Mouse (Mus musculus) lung, postnatal 10 days (tissue): ENCODE data around the gene Ctnnbip1.

Experiments
- DNase-seq: peaks from one replicate; pipeline ENCODE4 v3.0.0; 2021

Gene Ctnnbip1

GRCm38 (mm10) chr4:149563941-149564361 is 45.9 kb downstream of the Ctnnbip1 start:
- no peak for DNase-seq

DNA sequence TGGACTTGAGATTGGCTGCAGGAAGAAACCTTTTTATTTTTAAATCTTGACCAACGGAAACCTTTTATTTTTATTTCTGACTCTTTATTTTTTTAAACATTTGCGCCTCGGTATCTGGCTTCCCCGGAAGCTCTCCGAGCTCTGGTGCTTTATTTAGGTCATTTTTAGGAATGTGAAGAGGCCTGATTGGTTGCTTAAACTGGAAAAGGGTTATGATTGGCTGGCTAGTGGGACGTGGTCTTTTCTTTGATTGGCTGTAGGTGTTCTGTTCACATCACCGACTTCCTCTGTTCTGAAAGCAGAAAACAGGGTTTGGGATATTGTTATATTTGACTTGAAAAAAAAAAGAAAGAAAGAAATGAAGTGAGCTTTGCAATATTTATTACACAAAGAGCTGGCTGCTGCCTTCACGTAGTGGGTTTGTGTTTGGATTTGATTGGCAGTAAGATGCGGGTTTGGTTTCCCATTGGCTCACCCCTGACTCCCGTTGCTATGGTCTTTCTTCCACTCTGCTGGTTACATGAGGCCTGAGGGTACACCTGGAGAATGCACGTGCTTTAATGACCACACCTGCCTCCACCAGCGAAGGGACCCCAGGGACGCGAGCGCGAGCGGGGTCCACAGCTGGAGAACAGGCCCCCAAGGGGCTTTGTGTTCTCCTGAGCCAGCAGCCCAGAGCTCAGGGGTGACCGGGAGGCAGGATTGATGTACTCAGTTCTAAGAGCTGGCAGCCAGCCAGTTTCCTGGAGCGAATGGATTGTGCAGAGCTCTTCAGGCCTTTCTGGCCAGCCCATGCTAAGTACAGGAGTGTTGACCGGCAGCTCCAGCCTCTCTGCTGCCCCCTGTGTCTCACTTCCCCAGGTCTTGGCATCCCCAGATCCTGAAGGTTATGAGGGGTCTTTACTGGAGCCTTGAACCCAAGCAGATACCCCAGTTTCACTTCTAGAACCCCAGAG is 46.7 kb downstream of the Ctnnbip1 start:
- peak; percentile 91 for DNase-seq

DNA sequence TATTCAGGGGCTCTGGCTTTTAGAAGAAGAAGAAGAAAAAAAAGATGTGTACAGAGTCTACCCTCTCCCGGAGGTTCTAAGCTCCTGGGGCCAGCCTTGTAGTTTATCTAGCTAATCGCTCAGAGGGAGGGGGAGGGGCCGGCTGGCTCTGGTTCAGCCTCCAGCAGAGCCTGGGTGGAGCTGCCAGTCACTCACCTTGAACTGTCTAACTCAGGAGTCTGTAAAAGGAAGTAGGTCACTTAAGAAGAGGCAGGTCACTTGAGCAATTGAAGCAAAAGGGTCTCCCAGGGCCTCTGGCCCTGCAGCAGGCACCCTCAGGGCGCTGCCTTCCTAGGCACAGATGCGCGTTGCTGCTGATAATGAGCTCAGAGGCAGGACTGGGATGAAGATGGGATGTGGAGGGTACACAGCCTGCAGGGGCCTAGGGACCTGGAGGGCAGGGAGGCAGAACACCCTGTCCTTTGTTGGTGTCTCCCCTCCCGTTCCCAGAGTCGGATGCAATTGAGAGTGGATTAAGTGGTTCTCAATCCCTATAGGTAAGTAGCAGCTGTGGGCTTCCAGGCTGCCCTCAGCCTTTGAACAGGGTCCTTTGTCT is 49.5 kb downstream of the Ctnnbip1 start:
- DNase-seq: peak; percentile 59

- DNase-seq: no peak
Observed at GRCm38 (mm10) chr4:149568622-149569021, 50.6 kb downstream of the Ctnnbip1 start.

DNA sequence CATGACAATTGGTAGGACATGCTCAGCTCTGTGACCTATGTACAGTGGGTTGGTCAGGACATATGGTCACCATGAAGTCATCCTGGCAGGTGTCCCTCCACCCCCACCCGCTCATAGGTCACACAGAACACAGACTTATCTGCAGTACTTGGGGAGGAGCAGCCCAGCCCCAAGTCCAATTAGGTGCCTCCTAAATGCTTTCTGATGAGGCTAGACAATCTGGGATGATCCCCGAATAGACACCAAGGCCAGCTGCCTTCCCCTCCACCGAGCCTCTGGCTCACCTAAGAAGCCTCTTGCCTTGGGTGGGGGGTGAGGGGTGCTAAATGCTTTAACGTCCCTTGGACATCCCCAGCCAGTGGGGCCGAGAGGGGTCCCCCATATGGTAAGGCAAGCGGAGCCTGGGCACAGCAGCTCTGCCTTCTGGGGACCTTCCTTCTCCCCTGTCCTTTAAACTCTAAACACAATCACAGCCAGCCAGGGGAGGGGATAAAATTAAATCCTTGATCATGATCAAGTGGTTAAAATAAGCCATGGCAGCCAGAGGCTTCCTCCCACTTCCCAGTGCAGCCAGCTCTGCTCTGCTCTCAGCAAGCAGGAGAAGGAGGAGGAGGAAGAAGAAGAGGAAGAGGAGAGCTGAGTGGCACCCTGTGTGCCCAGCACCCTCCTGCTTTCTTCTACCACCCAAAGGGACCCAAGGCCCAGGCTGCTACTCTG is 51.9 kb downstream of the Ctnnbip1 start:
- no peak for DNase-seq

GRCm38 (mm10) chr4:149570498-149570863 is 52.4 kb downstream of the Ctnnbip1 start:
- DNase-seq: no peak

DNA sequence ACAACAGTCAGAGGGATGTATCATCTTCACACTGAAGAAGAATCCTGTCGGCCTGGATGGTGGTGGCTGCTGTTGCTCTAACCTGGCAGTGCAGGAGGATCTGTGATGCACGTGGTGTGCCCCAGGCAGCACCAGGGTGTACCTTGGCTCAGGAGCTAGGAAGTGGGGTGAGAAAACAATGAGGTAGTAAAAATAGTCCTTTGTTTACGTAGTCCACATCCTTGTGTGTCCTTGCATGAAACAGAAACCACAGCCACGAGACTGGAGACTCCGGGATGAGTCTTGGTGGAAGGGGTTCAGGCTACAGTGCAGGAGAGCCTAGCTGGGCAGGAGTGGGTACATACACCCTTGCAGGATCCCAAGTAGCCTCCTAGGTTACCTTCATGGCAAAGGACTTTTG is 53.2 kb downstream of the Ctnnbip1 start:
- DNase-seq: peak; percentile 55

- peak; percentile 84 for DNase-seq
Observed at GRCm38 (mm10) chr4:149571651-149572149, 53.7 kb downstream of the Ctnnbip1 start.

DNA sequence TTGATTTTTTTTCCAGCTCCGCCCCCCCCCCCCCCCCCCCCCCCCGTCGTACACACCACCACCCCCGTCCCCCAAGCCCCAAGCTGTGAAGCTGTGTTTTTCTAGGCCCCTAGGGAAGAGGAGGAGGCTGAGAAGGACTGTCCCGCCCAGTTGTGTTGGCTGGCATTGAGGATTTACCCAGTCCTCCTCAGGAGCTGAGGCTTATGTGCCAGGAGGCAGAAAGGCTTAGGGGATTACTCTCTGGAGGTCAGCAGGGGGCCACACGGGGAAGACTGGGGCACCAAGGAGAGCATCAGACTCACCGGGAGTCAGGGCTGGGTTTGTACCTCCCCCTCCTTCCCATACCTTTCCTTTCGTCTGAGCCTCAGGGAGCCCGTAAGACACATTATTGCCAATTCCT is 54.4 kb downstream of the Ctnnbip1 start:
- no peak for DNase-seq

DNA sequence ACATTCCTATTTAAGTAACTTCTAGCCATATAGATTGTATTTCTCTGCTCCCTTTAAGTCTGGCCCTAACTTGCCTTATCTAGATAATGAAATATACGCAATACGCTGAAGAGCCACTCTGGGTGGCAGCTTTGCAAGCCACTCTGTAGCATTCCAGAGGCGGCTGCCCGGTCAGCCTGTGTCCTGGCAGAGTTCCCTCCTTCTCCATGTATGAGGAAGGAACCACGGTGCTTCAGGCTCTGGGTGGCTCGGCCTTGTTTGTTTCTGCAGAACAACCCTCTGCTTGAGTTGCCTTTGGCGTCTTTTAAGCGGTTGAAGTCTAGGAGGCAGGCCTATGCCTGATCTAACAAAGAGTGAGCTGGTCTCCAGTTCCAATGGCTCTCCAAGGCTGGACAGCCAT is 54.8 kb downstream of the Ctnnbip1 start:
- DNase-seq: peak; percentile 82

- DNase-seq: peak; percentile 24
Observed at GRCm38 (mm10) chr4:149574391-149574821, 56.4 kb downstream of the Ctnnbip1 start.

DNA sequence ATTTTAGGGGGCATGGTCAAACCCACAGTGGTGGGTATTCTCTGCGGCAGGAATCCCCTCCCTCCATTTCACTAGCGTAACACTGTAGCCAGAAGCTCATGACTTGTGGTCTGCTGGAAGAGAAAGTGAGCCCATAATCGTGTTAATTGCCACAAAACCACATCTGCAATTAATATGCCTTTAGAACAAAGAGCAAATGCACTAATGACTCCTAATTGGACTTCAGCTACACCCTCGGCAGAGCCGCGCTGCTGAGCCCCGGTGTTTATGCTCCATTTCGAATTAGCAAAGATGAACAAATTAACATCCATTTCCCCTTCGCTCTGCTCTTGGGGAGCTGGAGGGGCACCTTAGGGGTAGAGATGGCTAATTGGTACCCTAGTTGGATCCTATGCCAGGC is 58.0 kb downstream of the Ctnnbip1 start:
- DNase-seq: no peak

- DNase-seq: no peak
Observed at GRCm38 (mm10) chr4:149576993-149577548, 59.0 kb downstream of the Ctnnbip1 start.

DNA sequence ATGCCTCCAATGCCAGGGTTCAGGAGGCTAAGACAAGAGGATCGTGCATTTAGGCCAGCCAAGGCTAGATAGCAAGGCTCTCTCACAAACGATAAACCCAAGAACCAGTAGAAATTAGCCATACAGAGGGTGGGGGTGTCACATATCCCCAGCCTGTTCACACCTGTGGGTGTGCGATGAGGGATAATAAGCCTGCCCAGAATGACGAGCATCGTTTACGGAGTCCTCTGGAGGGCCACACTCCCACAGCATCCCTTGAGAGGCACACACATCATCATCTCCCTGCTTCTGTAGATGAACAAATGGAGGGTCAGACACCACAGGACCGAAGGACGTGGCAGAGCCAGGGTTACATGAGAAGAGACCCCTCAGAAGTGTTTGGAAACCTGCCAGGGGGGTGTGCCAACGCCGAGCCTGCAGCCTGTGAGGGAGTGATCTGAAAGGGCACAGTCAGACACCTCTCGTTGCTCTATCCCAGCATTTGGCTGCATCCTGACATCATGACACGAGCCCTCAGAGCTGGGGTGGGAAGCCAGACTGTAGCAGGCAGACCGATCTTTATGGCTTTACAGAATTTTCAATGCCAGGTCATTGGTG is 60.1 kb downstream of the Ctnnbip1 start:
- DNase-seq: no peak

GRCm38 (mm10) chr4:149578831-149579230 is 60.8 kb downstream of the Ctnnbip1 start:
- no peak for DNase-seq

DNA sequence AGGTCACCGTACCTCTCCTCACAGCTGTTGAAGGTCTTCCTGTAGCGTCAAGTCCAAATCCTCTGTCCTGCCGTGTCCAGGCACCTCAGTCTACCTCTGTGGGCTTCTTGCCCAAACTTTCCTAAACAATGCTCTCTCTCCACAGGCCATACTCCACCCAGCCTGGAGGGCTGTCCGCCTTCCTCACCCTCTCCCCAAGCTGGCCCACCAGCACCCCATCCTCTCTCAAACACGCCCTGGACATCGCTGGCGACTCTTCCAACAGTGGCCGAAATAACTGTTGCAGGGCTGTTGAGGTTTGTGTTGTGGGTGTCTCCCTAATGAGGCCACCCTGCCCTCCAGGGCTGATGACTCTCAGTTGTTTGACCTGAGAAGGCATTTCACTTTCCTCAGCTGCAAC is 67.2 kb downstream of the Ctnnbip1 start:
- no peak for DNase-seq

DNA sequence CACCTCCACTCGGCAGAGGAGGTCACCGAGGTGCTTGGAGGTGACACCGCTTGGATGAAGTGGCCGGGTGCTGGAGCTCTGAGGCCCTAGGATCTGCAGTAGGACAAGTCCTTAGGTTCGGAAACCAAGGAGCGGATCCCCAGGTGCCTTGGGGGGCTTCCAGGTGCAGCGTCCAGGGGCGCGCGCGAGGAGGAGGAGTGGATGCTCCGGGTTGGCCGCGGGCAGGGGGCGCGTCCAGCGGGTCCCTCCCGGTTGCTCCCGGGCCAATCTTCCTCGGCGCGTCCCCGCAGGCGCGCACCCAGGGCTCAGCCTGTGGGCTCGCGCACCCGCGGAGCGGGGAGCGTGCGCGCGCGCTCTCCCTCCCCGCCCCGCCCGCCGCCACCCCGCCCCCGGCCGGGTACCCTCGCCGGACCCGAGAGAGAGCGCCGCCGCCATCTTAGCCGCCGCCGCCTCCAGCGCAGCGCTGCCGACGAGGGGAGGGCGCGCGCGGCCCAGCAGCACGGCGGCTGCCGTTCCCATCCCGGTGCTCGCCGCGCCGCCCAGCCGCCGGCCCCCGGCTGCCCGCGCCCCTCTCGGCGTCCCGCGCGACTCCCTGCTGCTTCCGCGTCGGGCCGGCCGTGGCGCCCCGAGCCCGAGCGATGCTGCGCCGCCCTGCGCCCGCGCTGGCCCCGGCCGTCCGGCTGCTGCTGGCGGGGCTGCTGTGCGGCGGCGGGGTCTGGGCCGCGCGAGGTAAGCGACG is 68.2 kb downstream of the Ctnnbip1 start, which contains the start of gene Clstn1:
Gene Clstn1 (plus strand): TSS at position 425 of the 739 bp plus-strand sequence.
- DNase-seq: peak; percentile 80

GRCm38 (mm10) chr4:149586783-149587595 is 69.0 kb downstream of the Ctnnbip1 start:
- peak; percentile 48 for DNase-seq

GRCm38 (mm10) chr4:149587596-149588168 is 69.6 kb downstream of the Ctnnbip1 start:
- no peak for DNase-seq

GRCm38 (mm10) chr4:149590200-149590599 is 72.2 kb downstream of the Ctnnbip1 start:
- no peak for DNase-seq
